Mouse (Mus musculus) C2C12 (cell line): ENCODE measurements around the gene Slc27a4. TPM values are rescaled to one million over a fixed set of nuclear protein-coding genes. Genes with fewer than 3 reads are reported as not detected.
A peak's percentile ranks its signal among the peaks of the same experiment; 100 is the strongest.
"Not testable (repeated sequence)": the region's sequence is repeated elsewhere in the genome, so short reads cannot be mapped to it uniquely, and the experiment has no call there.

Source experiments
- H3K27me3 ChIP-seq: one replicate; pipeline ENCODE4 v1.6.1; 2011; ENCODE audit not compliant: control insufficient read depth, insufficient read depth, insufficient read length
- H3K36me3 ChIP-seq: one replicate; pipeline ENCODE4 v1.6.1; 2011; ENCODE audit not compliant: control insufficient read depth, insufficient read depth
- H3K4me3 ChIP-seq: one replicate; pipeline ENCODE4 v1.5.1; 2011; ENCODE audit warnings: mild to moderate bottlenecking, control low read depth; ENCODE audit not compliant: poor library complexity, insufficient read depth, severe bottlenecking
- H3K79me2 ChIP-seq: one replicate; pipeline ENCODE4 v1.6.1; 2011; ENCODE audit not compliant: control insufficient read depth, insufficient read depth
- H3K79me3 ChIP-seq: one replicate; pipeline ENCODE4 v1.6.1; 2011; ENCODE audit warnings: low read depth, control low read depth
- H3ac ChIP-seq: one replicate; pipeline ENCODE3; 2011; ENCODE audit warnings: low read depth; ENCODE audit not compliant: control insufficient read depth, insufficient read length
- CEBPB ChIP-seq: IDR thresholded peaks from one replicate; pipeline ENCODE4 v1.6.1; 2011; ENCODE audit warnings: low read depth, mild to moderate bottlenecking, control low read depth, moderate library complexity
- CTCF ChIP-seq: IDR thresholded peaks from one replicate; pipeline ENCODE4 v1.5.1; 2011; ENCODE audit not compliant: control insufficient read depth, insufficient read depth, insufficient read length
- FOSL1 ChIP-seq: IDR thresholded peaks from one replicate; pipeline ENCODE4 v1.8.0; 2011; ENCODE audit warnings: mild to moderate bottlenecking, low read length; ENCODE audit not compliant: poor library complexity, insufficient read depth, severe bottlenecking
- MAX ChIP-seq: IDR thresholded peaks from one replicate; pipeline ENCODE4 v1.6.1; 2011; ENCODE audit warnings: mild to moderate bottlenecking, control low read depth
- MYOD1 ChIP-seq: IDR thresholded peaks from one replicate; pipeline ENCODE4 v1.6.1; 2011; ENCODE audit warnings: low read depth; ENCODE audit not compliant: control insufficient read depth, insufficient read length
- MYOG ChIP-seq: IDR thresholded peaks from one replicate; pipeline ENCODE4 v1.6.1; 2011; ENCODE audit not compliant: control insufficient read depth, insufficient read length; ENCODE audit errors: extremely low read depth
- USF1 ChIP-seq: IDR thresholded peaks from one replicate; pipeline ENCODE4 v1.6.1; 2011; ENCODE audit warnings: low read depth, mild to moderate bottlenecking, control low read depth, moderate library complexity
- polyA plus RNA-seq: library from polyadenylated mRNA; unstranded; fragments of >200 nt; fragmentation: generic; extraction: Trizol; gene quantifications from one replicate; pipeline ENCODE4 v1.2.1, GENCODE M21; 2012; ENCODE audit warnings: missing spikeins

The Slc27a4 gene
- polyA plus RNA-seq, 1 experiment: 19.7 TPM

DNA sequence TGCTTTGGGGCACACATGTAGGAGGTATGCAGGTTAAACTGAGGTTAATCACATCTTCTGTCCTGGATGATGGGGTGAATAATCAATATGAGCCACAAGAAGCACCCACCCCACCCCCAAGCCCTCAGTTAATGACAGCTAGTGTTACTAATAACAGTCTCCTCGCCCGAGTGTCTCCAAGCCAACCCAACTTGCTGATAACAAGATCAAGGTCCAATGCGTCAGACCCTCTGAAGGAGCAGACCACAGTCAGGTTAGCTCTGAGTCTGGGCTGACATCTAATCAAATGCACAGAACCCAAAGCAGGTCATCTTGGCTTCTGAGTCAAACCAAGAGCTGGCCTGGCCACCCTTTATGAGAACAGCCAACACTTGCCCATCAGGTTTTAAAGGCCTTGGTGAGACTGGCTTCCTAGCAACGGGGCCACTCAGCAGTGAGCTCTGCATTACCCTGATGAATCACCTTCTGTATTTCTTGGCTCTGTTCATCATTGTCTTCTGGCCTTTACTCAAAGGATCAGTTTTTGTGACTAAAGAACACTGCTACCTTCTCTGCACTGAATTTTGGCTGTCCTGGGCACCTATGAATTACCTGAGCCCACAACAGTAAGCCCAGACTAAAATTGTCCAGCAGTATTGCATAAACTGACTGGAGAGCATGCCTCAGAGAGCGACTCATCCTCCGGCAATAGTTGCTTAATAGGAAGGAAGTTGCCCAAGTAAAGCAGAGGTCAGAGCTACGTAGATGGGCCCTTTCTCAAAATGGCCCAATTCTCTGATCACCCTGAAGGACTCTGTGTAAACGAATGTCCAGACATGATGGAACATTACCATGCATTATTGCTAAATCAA lies 30.6 kb upstream of the Slc27a4 start:
- no peak overlapping the region for H3K4me3 ChIP-seq
- H3K79me3 ChIP-seq: no peaks in the 10 kb centered on the region
- no peak overlapping the region for H3ac ChIP-seq
- peaks cover 13% of the 10 kb centered on the region for H3K36me3 ChIP-seq
- no peaks in the 10 kb centered on the region for H3K79me2 ChIP-seq
- peaks cover 2% of the 10 kb centered on the region for H3K27me3 ChIP-seq
- TF ChIP-seq FOSL1 (peak; percentile 12), CEBPB (peak; percentile 96), MYOG (no peak), MYOD1 (no peak)

DNA sequence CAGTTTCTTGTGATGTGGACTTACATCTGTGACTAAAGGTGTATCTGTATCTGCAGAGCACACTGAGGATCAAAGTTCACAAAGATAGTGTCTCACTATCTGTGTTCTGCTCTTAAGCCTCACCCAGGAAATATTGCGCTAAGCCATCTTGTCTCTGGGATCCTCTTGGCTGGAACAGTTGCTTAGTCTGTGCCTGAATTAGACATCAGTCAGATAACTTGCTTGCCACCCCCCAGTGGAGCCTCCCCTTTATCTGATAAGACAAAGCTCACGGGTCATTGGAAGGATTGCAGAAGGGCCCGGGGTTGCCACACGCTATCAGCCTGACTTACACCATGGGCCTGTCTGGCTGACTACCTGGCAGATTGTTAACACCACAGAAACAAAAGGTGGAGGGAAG lies 29.1 kb upstream of the Slc27a4 start:
- Histone ChIP-seq H3ac (no peak overlapping the region), H3K79me2 (no peaks in the 10 kb centered on the region), H3K79me3 (no peaks in the 10 kb centered on the region), H3K27me3 (no peaks in the 10 kb centered on the region), H3K36me3 (peaks cover 28% of the 10 kb centered on the region), H3K4me3 (no peak overlapping the region)
- TF ChIP-seq MYOD1 (no peak), CTCF (no peak), MYOG (no peak), FOSL1 (no peak), MAX (no peak), USF1 (no peak), CEBPB (no peak)

DNA sequence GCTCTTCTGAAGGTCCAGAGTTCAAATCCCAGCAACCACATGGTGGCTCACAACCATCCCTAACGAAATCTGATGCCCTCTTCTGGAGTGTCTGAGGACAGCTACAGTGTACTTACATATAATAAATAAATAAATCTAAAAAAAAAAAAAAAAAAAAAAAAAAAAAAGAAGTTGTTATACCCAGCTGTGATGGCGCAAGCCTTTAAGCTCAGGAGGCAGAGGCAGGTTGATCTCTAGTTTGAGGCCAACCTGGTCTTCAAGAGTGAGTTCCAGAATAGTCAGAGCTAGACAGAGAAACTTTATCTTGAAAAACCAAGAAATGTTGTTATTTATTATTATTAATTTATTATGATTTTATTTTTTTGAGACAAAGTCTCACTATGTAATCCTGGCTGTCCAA lies 21.2 kb upstream of the Slc27a4 start:
- Histone ChIP-seq H3K36me3 (peaks cover 92% of the 10 kb centered on the region), H3K79me2 (peaks cover 15% of the 10 kb centered on the region), H3K79me3 (peaks cover 12% of the 10 kb centered on the region)
- H3K4me3 ChIP-seq, H3ac ChIP-seq, H3K27me3 ChIP-seq: not testable (repeated sequence)

DNA sequence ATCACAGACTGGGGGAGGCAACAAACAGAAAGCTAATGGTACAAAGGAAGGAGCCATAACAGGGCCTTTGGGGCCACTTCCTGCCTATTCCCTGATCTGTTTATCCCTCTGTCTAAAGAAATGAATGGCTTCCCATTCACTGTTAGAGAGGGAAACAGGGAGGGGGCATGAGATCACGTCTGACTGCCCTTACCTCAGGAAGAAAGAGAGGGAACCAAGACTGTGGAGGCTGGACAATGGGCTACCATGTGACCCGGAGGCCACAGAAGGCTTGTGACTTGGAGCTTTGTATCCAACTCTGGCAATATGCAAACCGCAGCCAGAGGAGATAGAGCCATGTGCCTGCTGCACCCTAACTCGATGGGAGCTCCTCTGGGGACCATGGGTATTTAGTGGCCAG lies 18.1 kb upstream of the Slc27a4 start:
- H3K79me3 ChIP-seq: peaks cover 27% of the 10 kb centered on the region
- H3K27me3 ChIP-seq: no peaks in the 10 kb centered on the region
- H3K4me3 ChIP-seq: no peak overlapping the region
- peaks cover 72% of the 10 kb centered on the region for H3K36me3 ChIP-seq
- no peak overlapping the region for H3ac ChIP-seq
- no peak for TF ChIP-seq MYOG
- TF ChIP-seq MAX: no peak
- no peak for TF ChIP-seq USF1
- no peak for TF ChIP-seq FOSL1
- no peak for TF ChIP-seq CEBPB
- no peak for TF ChIP-seq CTCF
- no peak for TF ChIP-seq MYOD1
- H3K79me2 ChIP-seq: peaks cover 41% of the 10 kb centered on the region

DNA sequence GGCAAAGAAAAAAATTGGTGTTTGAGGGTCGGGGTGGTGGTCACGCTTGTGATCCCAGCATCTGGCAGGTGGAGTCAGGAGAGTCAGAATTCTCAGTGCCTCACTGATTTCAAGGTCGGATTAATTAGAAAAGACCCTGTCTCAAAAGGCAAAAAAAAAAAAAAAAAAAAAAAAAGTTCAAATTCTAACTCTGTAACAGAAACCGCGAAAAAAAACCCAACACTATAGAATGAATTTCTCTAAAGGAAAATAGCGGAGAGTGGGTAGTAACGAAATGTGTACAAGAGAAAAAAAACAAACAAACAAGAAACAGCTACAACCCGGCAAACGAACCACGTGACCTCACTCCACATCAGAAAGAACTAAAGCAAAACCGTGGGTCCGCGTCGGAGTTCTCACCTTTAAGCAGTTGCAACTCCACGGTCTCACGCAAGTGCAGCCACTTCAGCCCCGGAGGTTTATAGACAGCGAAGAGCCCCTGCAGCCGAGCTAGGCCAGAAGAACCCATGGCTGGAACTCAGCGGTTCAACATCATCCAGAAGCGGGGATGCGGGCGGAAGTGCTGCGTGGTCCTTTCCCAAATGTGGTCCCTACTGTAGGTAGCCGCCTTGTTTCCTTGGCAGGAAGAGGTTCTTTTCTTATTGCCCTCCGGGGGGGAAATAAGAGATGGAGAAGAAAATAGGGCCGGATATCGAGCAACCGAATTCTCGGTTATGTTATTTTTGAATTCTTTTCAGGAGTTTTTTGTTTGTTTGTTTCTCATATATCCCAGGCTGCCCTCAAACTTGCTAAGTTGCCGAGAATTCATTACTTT lies 15.1 kb upstream of the Slc27a4 start, which contains the start of gene Coq4:
Gene Coq4 (plus strand): TSS at position 390 of the 814 bp plus-strand sequence.
- H3ac ChIP-seq: peak within 1 kb of the TSS; percentile 83
- peaks cover 27% of the 10 kb centered on the region for H3K79me3 ChIP-seq
- peaks cover 52% of the 10 kb centered on the region for H3K36me3 ChIP-seq
- H3K79me2 ChIP-seq: peaks cover 41% of the 10 kb centered on the region
- peak within 1 kb of the TSS; percentile 77 for H3K4me3 ChIP-seq
- TF ChIP-seq MYOG (no peak), USF1 (peak; percentile 93), CTCF (no peak), MAX (peak; percentile 69)
- no peaks in the 10 kb centered on the region for H3K27me3 ChIP-seq
